ENCODE assay signal across 24 mouse cellular contexts in the genomic region with DNA sequence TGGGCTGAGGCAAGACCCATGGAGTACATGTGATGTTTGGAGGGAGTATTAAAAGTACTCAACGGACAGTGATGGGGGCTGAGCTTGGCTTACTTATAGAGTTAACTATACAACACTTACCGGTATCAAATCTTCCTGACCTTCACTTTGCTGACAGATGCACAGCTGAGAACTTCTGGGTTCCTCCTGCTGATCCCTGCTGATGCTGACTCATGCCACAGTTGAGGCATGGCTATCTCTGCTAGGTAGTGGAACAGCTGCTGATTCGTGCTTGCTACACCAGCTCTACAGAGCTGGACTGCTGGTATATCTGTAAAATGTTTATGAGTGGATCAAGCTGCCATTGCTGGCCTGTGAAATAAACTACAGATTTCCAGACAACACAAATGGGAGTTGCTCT.
DNase-seq lines count a peak whose midpoint lies in the region; ATAC-seq and TF ChIP-seq lines count a peak whose summit lies in the region.
"Had no signal": no experiment of that assay in that cellular context is flagged by ENCODE, and none has a peak within 500 bp of the region (broad histone marks: within the 10 kb centered on the region; RNA-seq: fewer than 3 reads in every experiment).

No protein-coding gene starts in this region.

- 0 out of 2 replicates have a peak, but pooled peaks have one; percentile 13 for ATAC-seq in midbrain, postnatal 0 days (ENCODE audit: low FRiP score)
- ATAC-seq in midbrain, embryonic 13.5 days, result no peak
- ATAC-seq: activated CD4-positive, CD25-positive, alpha-beta regulatory T cell, adult 4 months; CD4-positive, CD25-positive, alpha-beta regulatory T cell, adult 4 months; Patski had no signal

- no peaks in the 10 kb centered on the region for H3K9me3 ChIP-seq in midbrain, postnatal 0 days (ENCODE audit: low read length)
- H3K9me3 ChIP-seq in midbrain, embryonic 13.5 days, result no peaks in the 10 kb centered on the region
- H3K9me3 ChIP-seq: embryonic facial prominence, embryonic 10.5 days; embryonic facial prominence, embryonic 12.5 days; forebrain, embryonic 12.5 days; G1E had no signal

- H3K4me1 ChIP-seq in midbrain, postnatal 0 days (ENCODE audit: insufficient read depth, low read length), result no peaks in the 10 kb centered on the region
- H3K4me1 ChIP-seq in midbrain, embryonic 13.5 days (replicated peaks), result no peaks in the 10 kb centered on the region
- H3K4me1 ChIP-seq: embryonic facial prominence, embryonic 10.5 days; embryonic facial prominence, embryonic 12.5 days; forebrain, embryonic 12.5 days had no signal

- TF ChIP-seq POLR2A in myocyte (IDR thresholded peaks at IDR 0.05; ENCODE audit: insufficient read length, low read depth), result no peak

- no peaks in the 10 kb centered on the region for H3K36me3 ChIP-seq in midbrain, postnatal 0 days (ENCODE audit: insufficient read depth, low read length)
- H3K36me3 ChIP-seq in midbrain, embryonic 13.5 days, result no peaks in the 10 kb centered on the region
- H3K36me3 ChIP-seq in myocyte (ENCODE audit: control insufficient read depth, insufficient read depth), result no peaks in the 10 kb centered on the region
- H3K36me3 ChIP-seq: embryonic facial prominence, embryonic 10.5 days; embryonic facial prominence, embryonic 12.5 days; forebrain, embryonic 12.5 days; G1E had no signal

- H3K79me2 ChIP-seq in myocyte (ENCODE audit: control insufficient read depth, insufficient read depth), result no peaks in the 10 kb centered on the region

- 92% methylated on average over 3 of the region's 3 CpGs for WGBS in midbrain, postnatal 0 days
- 91% methylated on average over 3 of the region's 3 CpGs for WGBS in midbrain, embryonic 13.5 days

- TF ChIP-seq CTCF in midbrain, postnatal 0 days (IDR thresholded peaks at IDR 0.05), result no peak

- no peaks in the 10 kb centered on the region for H3K27me3 ChIP-seq in midbrain, postnatal 0 days (ENCODE audit: insufficient read depth, low read length)
- H3K27me3 ChIP-seq in midbrain, embryonic 13.5 days, result no peaks in the 10 kb centered on the region
- no peaks in the 10 kb centered on the region for H3K27me3 ChIP-seq in myocyte (ENCODE audit: control insufficient read depth, insufficient read depth, insufficient read length)
- H3K27me3 ChIP-seq: CH12.LX; embryonic facial prominence, embryonic 12.5 days; Patski had no signal

- H3K9ac ChIP-seq in midbrain, postnatal 0 days (replicated peaks; ENCODE audit: low read length, poor library complexity, severe bottlenecking), result no peak overlapping the region
- no peak overlapping the region for H3K9ac ChIP-seq in midbrain, embryonic 13.5 days (replicated peaks)
- H3K9ac ChIP-seq: embryonic facial prominence, embryonic 12.5 days; forebrain, embryonic 12.5 days; forebrain, postnatal 0 days had no signal

- no peak overlapping the region for H3K4me2 ChIP-seq in midbrain, postnatal 0 days (ENCODE audit: low read depth, low read length, poor library complexity, severe bottlenecking)
- no peak overlapping the region for H3K4me2 ChIP-seq in midbrain, embryonic 13.5 days (replicated peaks)
- no peak overlapping the region for H3K4me2 ChIP-seq in myocyte (ENCODE audit: low read depth)
- H3K4me2 ChIP-seq: embryonic facial prominence, embryonic 12.5 days; forebrain, embryonic 12.5 days had no signal

- H3K27ac ChIP-seq in midbrain, postnatal 0 days (ENCODE audit: low read depth, low read length), result no peak overlapping the region
- no peak overlapping the region for H3K27ac ChIP-seq in midbrain, embryonic 13.5 days
- H3K27ac ChIP-seq: embryonic facial prominence, embryonic 10.5 days; embryonic facial prominence, embryonic 12.5 days; forebrain, embryonic 12.5 days had no signal

- DNase-seq in heart, adult 11 months, result peak; percentile 74
- DNase-seq in heart, postnatal 10 days, result no peak
- no peak for DNase-seq in midbrain, postnatal 0 days (ENCODE audit: low spot score)
- DNase-seq in frontal cortex, postnatal 25 days (ENCODE audit: low spot score in 2 of 2), result no peak
- DNase-seq: adrenal gland, adult 8-10 months; adrenal gland, postnatal 14 days; adrenal gland, postnatal 36 days; B cell, adult 2 months; cerebellum, adult 11-12 months; cerebellum, adult 2 months; cerebellum, adult 9-10 months; cerebellum, postnatal 10 days; cerebellum, postnatal 25 days had no signal

- no peak overlapping the region for H3ac ChIP-seq in myocyte (ENCODE audit: control insufficient read depth, insufficient read length)

- intact Hi-C loops in heart, postnatal 10 days (cut with DNase I), result no loop called here

- H3K4me3 ChIP-seq in midbrain, postnatal 0 days (ENCODE audit: low read depth, low read length), result no peak overlapping the region
- no peak overlapping the region for H3K4me3 ChIP-seq in midbrain, embryonic 13.5 days (replicated peaks)
- no peak overlapping the region for H3K4me3 ChIP-seq in myocyte
- H3K4me3 ChIP-seq: embryonic facial prominence, embryonic 10.5 days; embryonic facial prominence, embryonic 12.5 days; forebrain, embryonic 12.5 days had no signal

TF ChIP-seq in myocyte, 11 proteins besides CTCF, POLR2A, EP300 and RAD21:
- no peak for TF ChIP-seq SRF (IDR thresholded peaks at IDR 0.05; ENCODE audit: control insufficient read depth, insufficient read length, low read depth)
- peak in 2 of 3 experiments; percentile 19 to 61 for TF ChIP-seq MYOG (IDR thresholded peaks at IDR 0.05; ENCODE audit: control insufficient read depth in 1 of 3, insufficient read depth in 1 of 3, insufficient read length in 2 of 3, low read depth in 2 of 3)
- TF ChIP-seq MYOD1 (IDR thresholded peaks at IDR 0.05; ENCODE audit: control insufficient read depth in 1 of 3, insufficient read length in 2 of 3, low read depth in 2 of 3), result peak in 2 of 3 experiments; percentile 56 to 66
